Mouse (Mus musculus): ENCODE measurements around the gene Ppp1ca. TPM values are rescaled to one million over a fixed set of nuclear protein-coding genes. Genes with fewer than 3 reads are reported as not detected.

Ppp1ca gene
- polyA plus RNA-seq, 1 experiment from 2014 or later: 1,070 TPM

GRCm38 (mm10) chr19:4196048-4196447 is 4.2 kb downstream of the Ppp1ca start:
- WGBS: 58% methylated on average over 2 of the region's 2 CpGs
- 0 out of 2 replicates have a peak overlapping the region, but pooled peaks have one; percentile 11 for H3K4me3 ChIP-seq
- peaks cover 80% of the 10 kb centered on the region for H3K36me3 ChIP-seq
- no peak for DNase-seq (ENCODE audit: low spot score)
- no peaks in the 10 kb centered on the region for H3K9me3 ChIP-seq (replicated peaks)
- H3K4me1 ChIP-seq: peaks cover 73% of the 10 kb centered on the region
- H3K27ac ChIP-seq: no peak overlapping the region
- H3K27me3 ChIP-seq (ENCODE audit: low read depth, poor library complexity, severe bottlenecking): no peaks in the 10 kb centered on the region

- no peaks in the 10 kb centered on the region for H3K27me3 ChIP-seq (ENCODE audit: low read depth, poor library complexity, severe bottlenecking)
- no peaks in the 10 kb centered on the region for H3K9me3 ChIP-seq (replicated peaks)
- DNase-seq (ENCODE audit: low spot score): no peak
- H3K36me3 ChIP-seq: peaks cover 80% of the 10 kb centered on the region
- peaks cover 69% of the 10 kb centered on the region for H3K4me1 ChIP-seq
- peak overlapping the region; percentile 11; the same call in 1 of the 2 replicates for H3K4me3 ChIP-seq
- H3K27ac ChIP-seq: peak overlapping the region; percentile 37; the same call in 1 of the 2 replicates
- WGBS: 36% methylated on average over 5 of the region's 5 CpGs
These were observed 4.7 kb downstream of the Ppp1ca start for GRCm38 (mm10) chr19:4196548-4196947.

GRCm38 (mm10) chr19:4197180-4197579 is 5.3 kb downstream of the Ppp1ca start:
- H3K4me1 ChIP-seq: peaks cover 70% of the 10 kb centered on the region
- H3K27me3 ChIP-seq (ENCODE audit: low read depth, poor library complexity, severe bottlenecking): no peaks in the 10 kb centered on the region
- no peak for DNase-seq (ENCODE audit: low spot score)
- H3K9me3 ChIP-seq (replicated peaks): no peaks in the 10 kb centered on the region
- no peak overlapping the region for H3K27ac ChIP-seq
- H3K36me3 ChIP-seq: peaks cover 77% of the 10 kb centered on the region
- H3K4me3 ChIP-seq: 0 out of 2 replicates have a peak overlapping the region, but pooled peaks have one; percentile 11
- WGBS: 73% methylated on average over 3 of the region's 3 CpGs

GRCm38 (mm10) chr19:4201291-4201909 is 9.5 kb downstream of the Ppp1ca start, which contains the start of gene Rad9a:
Gene Rad9a, minus strand, starts transcription at chr19:4201662.
- DNase-seq (ENCODE audit: low spot score): peak; percentile 99
- under 1% methylated on average over 34 of the region's 34 CpGs for WGBS

GRCm38 (mm10) chr19:4202149-4202548 is 10.3 kb downstream of the Ppp1ca start:
- 30% methylated on average over 7 of the region's 7 CpGs for WGBS
- Histone ChIP-seq H3K27ac (peak overlapping the region; percentile 83), H3K36me3 (peaks cover 34% of the 10 kb centered on the region), H3K4me3 (peak overlapping the region; percentile 66), H3K27me3 (ENCODE audit: low read depth, poor library complexity, severe bottlenecking) (peaks cover 13% of the 10 kb centered on the region), H3K4me1 (peaks cover 36% of the 10 kb centered on the region), H3K9me3 (replicated peaks) (no peaks in the 10 kb centered on the region)
- no peak for DNase-seq (ENCODE audit: low spot score)

More at GRCm38 (mm10) chr19:4201291-4201909, 9.5 kb downstream of the Ppp1ca start, which contains the start of gene Rad9a:
- no peaks in the 10 kb centered on the region for H3K9me3 ChIP-seq (replicated peaks)
- H3K36me3 ChIP-seq: peaks cover 41% of the 10 kb centered on the region
- peaks cover 11% of the 10 kb centered on the region for H3K27me3 ChIP-seq (ENCODE audit: low read depth, poor library complexity, severe bottlenecking)
- H3K4me1 ChIP-seq: peaks cover 38% of the 10 kb centered on the region
- peak within 1 kb of the TSS; percentile 66 for H3K4me3 ChIP-seq
- H3K27ac ChIP-seq: peak within 1 kb of the TSS; percentile 83

GRCm38 (mm10) chr19:4203148-4203547 is 11.3 kb downstream of the Ppp1ca start:
- Histone ChIP-seq H3K9me3 (replicated peaks) (no peaks in the 10 kb centered on the region), H3K27ac (no peak overlapping the region), H3K27me3 (ENCODE audit: low read depth, poor library complexity, severe bottlenecking) (peaks cover 13% of the 10 kb centered on the region), H3K36me3 (peaks cover 24% of the 10 kb centered on the region), H3K4me1 (peaks cover 29% of the 10 kb centered on the region), H3K4me3 (no peak overlapping the region)
- no peak for DNase-seq (ENCODE audit: low spot score)
- 70% methylated on average over 3 of the region's 3 CpGs for WGBS

GRCm38 (mm10) chr19:4203604-4204326 is 11.9 kb downstream of the Ppp1ca start:
- 67% methylated on average over 13 of the region's 13 CpGs for whole genome bisulfite sequencing
- H3K27me3 ChIP-seq (ENCODE audit: low read depth, poor library complexity, severe bottlenecking): peaks cover 14% of the 10 kb centered on the region
- H3K27ac ChIP-seq: no peak overlapping the region
- peaks cover 29% of the 10 kb centered on the region for H3K4me1 ChIP-seq
- H3K36me3 ChIP-seq: peaks cover 18% of the 10 kb centered on the region
- no peak for DNase-seq (ENCODE audit: low spot score)
- H3K4me3 ChIP-seq: no peak overlapping the region
- H3K9me3 ChIP-seq (replicated peaks): no peaks in the 10 kb centered on the region

- Histone ChIP-seq H3K27ac (no peak overlapping the region), H3K4me3 (no peak overlapping the region), H3K27me3 (ENCODE audit: low read depth, poor library complexity, severe bottlenecking) (peaks cover 18% of the 10 kb centered on the region), H3K9me3 (replicated peaks) (no peaks in the 10 kb centered on the region), H3K36me3 (peaks cover 6% of the 10 kb centered on the region), H3K4me1 (peaks cover 27% of the 10 kb centered on the region)
- 68% methylated on average over 4 of the region's 4 CpGs for WGBS
- no peak for DNase-seq (ENCODE audit: low spot score)
These were observed 13.0 kb downstream of the Ppp1ca start for GRCm38 (mm10) chr19:4204889-4205288.

- DNase-seq (ENCODE audit: low spot score): peak; percentile 82
- Histone ChIP-seq H3K27me3 (ENCODE audit: low read depth, poor library complexity, severe bottlenecking) (peaks cover 26% of the 10 kb centered on the region), H3K27ac (no peak overlapping the region), H3K36me3 (no peaks in the 10 kb centered on the region), H3K4me3 (no peak overlapping the region), H3K4me1 (peaks cover 19% of the 10 kb centered on the region), H3K9me3 (replicated peaks) (no peaks in the 10 kb centered on the region)
- 0% methylated on average over 2 of the region's 2 CpGs for WGBS
These were observed 15.1 kb downstream of the Ppp1ca start for GRCm38 (mm10) chr19:4206971-4207370.

GRCm38 (mm10) chr19:4208563-4208962 is 16.7 kb downstream of the Ppp1ca start:
- WGBS: 74% methylated on average over 5 of the region's 5 CpGs
- H3K27ac ChIP-seq: no peak overlapping the region

GRCm38 (mm10) chr19:4211891-4212588 is 20.2 kb downstream of the Ppp1ca start:
- H3K4me1 ChIP-seq: peaks cover 60% of the 10 kb centered on the region
- no peaks in the 10 kb centered on the region for H3K36me3 ChIP-seq
- no peaks in the 10 kb centered on the region for H3K9me3 ChIP-seq (replicated peaks)
- whole genome bisulfite sequencing: 28% methylated on average over 4 of the region's 4 CpGs
- no peak for DNase-seq (ENCODE audit: low spot score)
- peak overlapping the region; percentile 83 for H3K4me3 ChIP-seq
- peaks cover 47% of the 10 kb centered on the region for H3K27me3 ChIP-seq (ENCODE audit: low read depth, poor library complexity, severe bottlenecking)
- peak overlapping the region; percentile 97 for H3K27ac ChIP-seq

More at GRCm38 (mm10) chr19:4208563-4208962, 16.7 kb downstream of the Ppp1ca start:
- Histone ChIP-seq H3K27me3 (ENCODE audit: low read depth, poor library complexity, severe bottlenecking) (peaks cover 40% of the 10 kb centered on the region), H3K4me3 (no peak overlapping the region), H3K36me3 (no peaks in the 10 kb centered on the region), H3K9me3 (replicated peaks) (no peaks in the 10 kb centered on the region), H3K4me1 (peaks cover 29% of the 10 kb centered on the region)
- DNase-seq (ENCODE audit: low spot score): no peak

- WGBS: 8% methylated on average over 9 of the region's 9 CpGs
- DNase-seq (ENCODE audit: low spot score): no peak
These were observed 21.7 kb downstream of the Ppp1ca start for GRCm38 (mm10) chr19:4213524-4213974.

More at GRCm38 (mm10) chr19:4213524-4213974, 21.7 kb downstream of the Ppp1ca start:
- peak overlapping the region; percentile 83 for H3K4me3 ChIP-seq
- H3K36me3 ChIP-seq: no peaks in the 10 kb centered on the region
- peak overlapping the region; percentile 97 for H3K27ac ChIP-seq
- peaks cover 74% of the 10 kb centered on the region for H3K4me1 ChIP-seq
- H3K27me3 ChIP-seq (ENCODE audit: low read depth, poor library complexity, severe bottlenecking): peaks cover 49% of the 10 kb centered on the region
- no peaks in the 10 kb centered on the region for H3K9me3 ChIP-seq (replicated peaks)

All from limb, embryonic 10.5 days (tissue).